Mouse (Mus musculus) embryonic fibroblast, embryonic 13.5 days (primary cell): ENCODE results near the gene Gm10961.

Experiments used
- CTCF ChIP-seq: IDR thresholded peaks from 2 replicates; pipeline ENCODE4 v1.5.1; 2011; ENCODE audit warnings: mild to moderate bottlenecking, control low read depth, low read length, moderate library complexity, borderline replicate concordance; ENCODE audit not compliant: insufficient read depth
- POLR2A ChIP-seq: IDR thresholded peaks from 2 replicates; pipeline ENCODE4 v1.6.1; 2011; ENCODE audit warnings: low read depth, mild to moderate bottlenecking, control low read depth, low read length, moderate library complexity

DNA sequence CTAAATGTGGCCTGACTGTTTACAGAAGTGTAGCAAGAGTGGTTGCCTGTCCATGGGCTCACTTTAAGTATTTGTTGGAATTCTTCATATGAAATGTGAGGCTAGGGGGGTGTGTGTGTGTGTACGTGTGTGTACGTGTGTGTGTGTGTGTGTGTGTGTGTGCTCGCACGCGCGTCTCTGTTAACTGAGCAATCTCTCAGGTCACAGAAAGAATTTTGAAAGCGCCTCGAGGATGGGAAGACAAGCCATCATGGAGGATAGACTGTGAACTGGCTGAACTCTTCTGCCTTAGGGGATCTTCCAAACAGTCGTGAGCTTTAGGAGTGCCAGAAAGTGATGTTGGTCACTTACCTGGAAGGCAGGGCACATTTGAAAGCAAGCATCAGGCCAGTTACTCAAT lies 2.8 kb downstream of the Gm10961 start:
- TF ChIP-seq POLR2A = no peak
- TF ChIP-seq CTCF = no peak
